Mouse (Mus musculus) liver, embryonic 16.5 days (tissue): Measurements from ENCODE around the gene Gpr6. TPM values are rescaled to one million over a fixed set of nuclear protein-coding genes. Genes with fewer than 3 reads are reported as not detected.

ENCODE experiments used
- ATAC-seq: fragments of 200-750 bp; cut with Nextera tagmentation; 2 replicates; pipeline ENCODE4 v1.8.0; 2017; ENCODE audit warnings: low read depth, mild to moderate bottlenecking, moderate number of reproducible peaks, moderate library complexity
- H3K27ac ChIP-seq: fragments of 300-500 bp; sonication (generic); 2 replicates; pipeline ENCODE4 v1.5.1; 2014; ENCODE audit warnings: mild to moderate bottlenecking, low read length
- H3K27me3 ChIP-seq: fragments of 300-500 bp; sonication (generic); 2 replicates; pipeline ENCODE4 v1.6.1; 2014; ENCODE audit warnings: low read depth, low read length, mixed read lengths; ENCODE audit not compliant: control insufficient read depth, insufficient read depth
- H3K36me3 ChIP-seq: fragments of 300-500 bp; sonication (generic); 2 replicates; pipeline ENCODE4 v1.6.1; 2014; ENCODE audit warnings: mild to moderate bottlenecking; ENCODE audit not compliant: control insufficient read depth, insufficient read depth
- H3K4me1 ChIP-seq: fragments of 300-500 bp; sonication (generic); 2 replicates; pipeline ENCODE4 v1.6.1; 2014; ENCODE audit warnings: low read depth, low read length, mixed read lengths; ENCODE audit not compliant: control insufficient read depth
- H3K4me2 ChIP-seq: fragments of 300-500 bp; sonication (generic); 2 replicates; pipeline ENCODE4 v1.6.1; 2014; ENCODE audit warnings: low read depth, low read length, mixed read lengths
- H3K4me3 ChIP-seq: fragments of 300-500 bp; sonication (generic); 2 replicates; pipeline ENCODE4 v1.5.1; 2014; ENCODE audit warnings: low read depth, mild to moderate bottlenecking, low read length
- H3K9ac ChIP-seq: fragments of 300-500 bp; sonication (generic); 2 replicates; pipeline ENCODE4 v1.6.1; 2014; ENCODE audit warnings: low read depth, low read length
- H3K9me3 ChIP-seq: fragments of 300-500 bp; sonication (generic); replicated peaks from 2 replicates; pipeline ENCODE4 v1.6.1; 2016; ENCODE audit warnings: low read length; ENCODE audit not compliant: control insufficient read depth
- WGBS: fragments of 180-500 bp; shearing (Covaris S2); extraction: QIAGEN DNeasy Blood & Tissue Kit; methylation state at CpG from one replicate; pipeline ENCODE4 v1.1.7; 2014; ENCODE audit not compliant: insufficient replicate concordance; 5-methylcytosine and 5-hydroxymethylcytosine counted together
- polyA plus RNA-seq: library from polyadenylated mRNA; unstranded; fragments of >200 nt; fragmentation: Nextera tagmentation; extraction: Ambion mirVana; gene quantifications from 2 replicates; pipeline ENCODE4 v1.2.1, GENCODE M21; 2015

Gene Gpr6
- polyA plus RNA-seq, 1 experiment from 2014 or later: not detected

DNA sequence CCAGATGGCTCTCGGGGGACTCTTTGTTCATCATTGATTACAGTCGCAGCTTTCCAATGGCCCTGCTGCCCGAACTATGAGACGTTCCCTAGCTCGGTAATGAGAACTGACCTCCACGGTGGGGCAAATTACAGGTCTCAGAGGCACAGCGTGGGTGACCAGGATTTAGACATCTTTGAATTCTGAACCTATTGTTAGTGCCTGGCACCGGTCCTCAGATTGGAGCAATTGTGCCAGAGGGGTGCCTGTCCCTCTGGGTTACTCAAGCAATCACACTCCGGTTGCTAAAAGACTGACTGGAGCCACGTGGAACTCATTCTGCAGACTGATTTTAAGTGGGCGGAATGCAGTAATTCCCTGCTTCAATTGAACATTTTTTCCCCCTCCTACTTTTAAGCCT, 29.8 kb downstream of the Gpr6 start:
- Histone ChIP-seq H3K36me3 (no peaks in the 10 kb centered on the region), H3K9me3 (no peaks in the 10 kb centered on the region), H3K4me1 (peaks cover 4% of the 10 kb centered on the region), H3K4me3 (no peak overlapping the region), H3K9ac (no peak overlapping the region), H3K27ac (no peak overlapping the region), H3K4me2 (no peak overlapping the region), H3K27me3 (no peaks in the 10 kb centered on the region)
- ATAC-seq: no peak
- 72% methylated on average over 11 of the region's 11 CpGs for WGBS

DNA sequence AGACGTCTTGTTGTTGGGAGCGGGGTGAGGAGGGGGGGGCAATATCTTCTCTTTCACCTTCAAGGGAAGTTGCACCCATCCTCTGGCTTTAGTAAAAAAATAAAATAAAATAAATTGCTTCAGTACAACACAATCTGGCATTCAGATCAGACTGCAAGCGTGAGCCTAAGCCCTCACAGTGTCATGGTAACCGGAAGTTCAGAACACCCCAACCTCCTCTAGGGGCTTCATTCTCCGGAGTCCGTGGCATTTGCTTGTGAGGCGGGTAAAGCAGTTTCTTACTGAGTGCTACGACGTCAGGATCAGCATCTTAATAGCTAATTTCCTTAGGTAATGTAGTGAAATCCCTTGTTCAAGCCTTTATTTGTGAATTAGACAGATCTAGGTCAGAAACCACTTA, 30.6 kb downstream of the Gpr6 start:
- H3K4me3 ChIP-seq: no peak overlapping the region
- no peak for ATAC-seq
- no peak overlapping the region for H3K4me2 ChIP-seq
- 70% methylated on average over 9 of the region's 9 CpGs for WGBS
- no peaks in the 10 kb centered on the region for H3K9me3 ChIP-seq
- peaks cover 4% of the 10 kb centered on the region for H3K4me1 ChIP-seq
- no peak overlapping the region for H3K27ac ChIP-seq
- H3K36me3 ChIP-seq: no peaks in the 10 kb centered on the region
- H3K27me3 ChIP-seq: no peaks in the 10 kb centered on the region
- no peak overlapping the region for H3K9ac ChIP-seq

DNA sequence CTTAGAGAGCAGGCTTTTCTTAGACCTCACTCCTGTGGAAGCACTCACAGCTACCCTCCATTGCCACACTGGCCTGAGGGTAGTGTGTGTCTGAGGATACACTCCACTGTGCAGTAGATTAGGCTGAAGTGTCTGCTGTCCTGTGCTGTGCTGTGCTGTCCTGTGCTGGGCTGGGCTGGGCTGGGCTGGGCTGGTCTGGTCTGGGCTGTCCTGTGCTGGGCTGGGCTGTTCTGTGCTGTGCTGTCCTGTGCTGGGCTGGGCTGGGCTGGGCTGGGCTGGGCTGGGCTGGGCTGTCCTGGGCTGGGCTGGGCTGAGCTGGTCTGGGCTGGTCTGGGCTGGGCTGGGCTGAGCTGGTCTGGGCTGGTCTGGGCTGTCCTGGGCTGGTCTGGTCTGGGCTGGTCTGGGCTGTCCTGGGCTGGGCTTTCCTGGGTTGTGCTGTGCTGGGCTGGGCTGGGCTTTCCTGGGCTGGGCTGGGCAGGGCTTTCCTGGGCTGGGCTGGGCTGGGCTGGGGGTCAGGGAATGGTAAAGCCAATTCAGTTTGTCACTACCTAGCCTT, 31.5 kb downstream of the Gpr6 start:
- H3K4me2 ChIP-seq: no peak overlapping the region
- no peak overlapping the region for H3K9ac ChIP-seq
- peaks cover 4% of the 10 kb centered on the region for H3K4me1 ChIP-seq
- no peak overlapping the region for H3K27ac ChIP-seq
- H3K36me3 ChIP-seq: no peaks in the 10 kb centered on the region
- H3K4me3 ChIP-seq: no peak overlapping the region
- ATAC-seq: peak; percentile 70
- H3K9me3 ChIP-seq: no peaks in the 10 kb centered on the region
- H3K27me3 ChIP-seq: no peaks in the 10 kb centered on the region

DNA sequence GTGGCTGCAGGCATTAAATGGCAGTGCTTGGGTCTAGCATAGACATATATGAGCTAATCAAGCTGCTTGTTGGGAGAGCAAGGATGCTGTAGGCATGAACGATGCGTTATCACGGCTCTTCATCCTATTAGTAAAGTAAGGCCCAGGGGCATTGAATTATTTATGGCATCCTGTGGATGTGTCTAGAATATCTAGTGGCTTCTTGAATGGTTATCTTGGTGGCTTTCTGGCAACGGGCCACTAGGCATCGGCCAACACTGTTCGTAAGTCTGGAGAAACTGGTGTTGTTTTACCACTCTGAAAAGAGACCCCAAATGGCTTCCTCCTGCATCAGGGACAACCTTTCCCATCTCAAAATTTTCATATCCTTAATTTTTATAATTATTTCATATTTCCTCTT, 33.6 kb downstream of the Gpr6 start:
- Histone ChIP-seq H3K27ac (no peak overlapping the region), H3K4me2 (no peak overlapping the region), H3K4me3 (no peak overlapping the region), H3K36me3 (no peaks in the 10 kb centered on the region), H3K9me3 (no peaks in the 10 kb centered on the region), H3K9ac (no peak overlapping the region), H3K27me3 (no peaks in the 10 kb centered on the region), H3K4me1 (peaks cover 4% of the 10 kb centered on the region)
- ATAC-seq: no peak
- WGBS: 89% methylated on average over 6 of the region's 6 CpGs

DNA sequence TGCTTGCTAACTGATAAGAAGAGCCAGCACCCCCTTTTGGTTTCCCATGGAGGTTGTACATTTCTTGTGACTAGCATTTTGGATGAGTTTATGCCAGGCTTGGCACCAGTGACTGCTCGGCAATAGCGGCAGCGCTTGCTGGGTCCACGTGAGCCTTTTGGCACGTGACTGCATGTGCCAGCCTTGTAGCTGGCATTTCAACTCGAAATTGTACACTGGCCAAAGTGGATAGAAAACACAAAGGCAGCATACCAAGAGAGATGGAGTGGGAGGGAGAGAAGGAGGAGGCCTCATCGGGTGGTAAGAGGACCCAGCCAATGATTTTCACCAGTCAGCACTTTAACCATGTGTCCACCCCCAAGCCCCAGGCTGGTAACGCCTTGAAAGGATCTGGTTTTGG, 34.4 kb downstream of the Gpr6 start:
- WGBS: 71% methylated on average over 8 of the region's 8 CpGs
- Histone ChIP-seq H3K4me1 (peaks cover 4% of the 10 kb centered on the region), H3K4me3 (no peak overlapping the region), H3K27ac (no peak overlapping the region), H3K36me3 (no peaks in the 10 kb centered on the region), H3K27me3 (no peaks in the 10 kb centered on the region), H3K9me3 (no peaks in the 10 kb centered on the region), H3K9ac (no peak overlapping the region), H3K4me2 (no peak overlapping the region)
- ATAC-seq: no peak

DNA sequence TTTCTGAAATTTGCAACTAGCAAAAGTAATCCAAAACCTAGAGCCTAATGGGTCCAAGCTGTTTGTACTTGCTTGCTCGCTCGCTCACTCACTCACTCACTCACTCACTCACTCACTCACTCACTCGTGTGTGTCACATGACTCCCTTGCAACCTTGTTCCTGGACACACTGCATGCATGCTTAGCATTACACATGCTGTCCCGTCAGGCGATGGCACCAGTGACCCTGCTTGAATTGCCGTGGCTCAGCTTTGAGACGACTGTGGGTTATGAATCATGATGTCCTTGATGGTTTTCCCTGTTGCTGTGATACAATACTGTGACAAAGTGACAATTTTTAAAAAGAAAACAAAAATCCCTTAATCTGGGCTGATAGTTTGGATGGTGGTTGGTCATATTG, 39.3 kb downstream of the Gpr6 start:
- no peaks in the 10 kb centered on the region for H3K9me3 ChIP-seq
- H3K4me2 ChIP-seq: no peak overlapping the region
- no peaks in the 10 kb centered on the region for H3K4me1 ChIP-seq
- H3K27me3 ChIP-seq: no peaks in the 10 kb centered on the region
- WGBS: 76% methylated on average over 7 of the region's 7 CpGs
- H3K27ac ChIP-seq: no peak overlapping the region
- no peak overlapping the region for H3K4me3 ChIP-seq
- ATAC-seq: no peak
- H3K36me3 ChIP-seq: no peaks in the 10 kb centered on the region
- H3K9ac ChIP-seq: no peak overlapping the region

DNA sequence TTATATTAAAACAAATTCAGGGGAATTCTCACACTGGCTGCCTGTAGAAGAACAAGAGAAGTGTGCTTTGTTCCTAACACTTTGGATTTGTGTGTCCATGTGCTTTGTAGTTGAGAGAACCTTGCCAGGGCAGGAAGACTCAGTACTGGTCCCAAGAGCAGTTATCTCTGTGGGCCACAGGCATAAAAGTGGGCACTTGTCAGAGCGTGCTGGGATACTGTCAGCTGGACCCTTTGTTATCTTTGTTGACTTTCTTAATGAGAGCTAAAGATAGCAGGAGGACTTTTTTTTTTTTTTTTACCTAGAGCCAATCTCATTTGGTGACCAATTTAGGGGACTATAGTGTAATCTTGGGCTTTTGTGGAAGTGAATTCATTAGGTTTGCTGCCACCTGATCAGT, 47.2 kb downstream of the Gpr6 start:
- Histone ChIP-seq H3K9ac (no peak overlapping the region), H3K4me3 (no peak overlapping the region), H3K27me3 (no peaks in the 10 kb centered on the region), H3K4me2 (peak overlapping the region; percentile 6; the same call in 1 of the 2 replicates), H3K9me3 (no peaks in the 10 kb centered on the region), H3K27ac (0 out of 2 replicates have a peak overlapping the region, but pooled peaks have one; percentile 8), H3K36me3 (no peaks in the 10 kb centered on the region), H3K4me1 (peaks cover 16% of the 10 kb centered on the region)
- 15% methylated on average over 1 of the region's 1 CpGs for WGBS
- ATAC-seq: peak; percentile 91

DNA sequence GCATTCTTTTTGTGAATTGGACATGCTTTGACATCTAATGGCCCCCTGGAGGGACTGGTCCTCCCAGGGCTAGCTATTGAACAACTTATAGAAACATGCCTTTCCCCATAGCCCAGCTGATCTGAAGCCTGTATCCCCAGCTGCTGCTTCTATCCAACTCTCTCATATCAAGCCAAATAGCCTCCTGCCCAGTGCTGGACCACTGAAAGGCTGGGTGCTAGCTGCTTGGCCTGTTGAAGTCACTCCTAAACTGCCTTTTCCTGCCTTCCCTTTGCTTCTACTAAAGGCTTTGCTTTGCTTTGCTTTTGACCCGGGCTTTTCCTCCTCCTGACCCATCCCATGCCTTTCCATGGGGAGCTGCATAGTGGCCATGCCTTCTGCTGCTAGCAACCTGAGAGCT, 47.7 kb downstream of the Gpr6 start:
- 0 out of 2 replicates have a peak overlapping the region, but pooled peaks have one; percentile 8 for H3K27ac ChIP-seq

DNA sequence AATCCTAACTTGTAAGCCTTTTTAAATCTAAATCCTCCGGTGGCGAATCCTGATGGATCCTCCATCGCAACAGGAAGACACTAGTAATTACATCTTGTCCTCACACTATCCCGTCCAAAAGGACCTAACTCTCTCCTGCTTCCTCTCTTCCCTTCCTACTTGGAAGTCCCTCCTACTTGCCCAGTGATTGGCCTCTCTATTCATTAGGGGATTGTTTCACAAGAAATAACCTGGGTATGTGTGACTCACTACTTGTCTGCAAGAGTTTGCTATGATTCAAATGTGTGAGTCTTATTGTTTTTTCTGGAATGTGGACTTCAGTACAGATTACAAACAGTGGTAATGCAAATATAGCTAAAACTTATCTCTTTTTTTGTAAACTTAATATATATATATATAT, 49.9 kb downstream of the Gpr6 start:
- Histone ChIP-seq H3K36me3 (no peaks in the 10 kb centered on the region), H3K4me3 (no peak overlapping the region), H3K9ac (no peak overlapping the region), H3K4me2 (no peak overlapping the region), H3K4me1 (peaks cover 16% of the 10 kb centered on the region), H3K27me3 (no peaks in the 10 kb centered on the region), H3K27ac (no peak overlapping the region), H3K9me3 (no peaks in the 10 kb centered on the region)
- WGBS: 77% methylated on average over 4 of the region's 4 CpGs
- ATAC-seq: no peak

More for the DNA sequence above, 47.7 kb downstream of the Gpr6 start:
- no peaks in the 10 kb centered on the region for H3K36me3 ChIP-seq
- 0% methylated on average over 1 of the region's 1 CpGs for WGBS
- no peak overlapping the region for H3K4me2 ChIP-seq
- no peak overlapping the region for H3K4me3 ChIP-seq
- no peak for ATAC-seq
- H3K9ac ChIP-seq: no peak overlapping the region
- H3K9me3 ChIP-seq: no peaks in the 10 kb centered on the region
- H3K27me3 ChIP-seq: no peaks in the 10 kb centered on the region
- peaks cover 16% of the 10 kb centered on the region for H3K4me1 ChIP-seq
